Mouse (Mus musculus) C2C12 (cell line): ENCODE results near the gene Lrrc2.

Experiments used
- CEBPB ChIP-seq: IDR thresholded peaks from one replicate; pipeline ENCODE4 v1.6.1; 2011; ENCODE audit warnings: low read depth, mild to moderate bottlenecking, control low read depth, moderate library complexity
- CTCF ChIP-seq: IDR thresholded peaks from one replicate; pipeline ENCODE4 v1.5.1; 2011; ENCODE audit not compliant: control insufficient read depth, insufficient read depth, insufficient read length
- FOSL1 ChIP-seq: IDR thresholded peaks from one replicate; pipeline ENCODE4 v1.8.0; 2011; ENCODE audit warnings: mild to moderate bottlenecking, low read length; ENCODE audit not compliant: poor library complexity, insufficient read depth, severe bottlenecking
- MAX ChIP-seq: IDR thresholded peaks from one replicate; pipeline ENCODE4 v1.6.1; 2011; ENCODE audit warnings: mild to moderate bottlenecking, control low read depth
- MYOD1 ChIP-seq: IDR thresholded peaks from one replicate; pipeline ENCODE4 v1.6.1; 2011; ENCODE audit warnings: low read depth; ENCODE audit not compliant: control insufficient read depth, insufficient read length
- MYOG ChIP-seq: IDR thresholded peaks from one replicate; pipeline ENCODE4 v1.6.1; 2011; ENCODE audit not compliant: control insufficient read depth, insufficient read length; ENCODE audit errors: extremely low read depth
- USF1 ChIP-seq: IDR thresholded peaks from one replicate; pipeline ENCODE4 v1.6.1; 2011; ENCODE audit warnings: low read depth, mild to moderate bottlenecking, control low read depth, moderate library complexity

GRCm38 (mm10) chr9:110920665-110921419 lies 30.5 kb upstream of the Lrrc2 start:
- TF ChIP-seq CTCF (no peak), MAX (no peak), MYOD1 (no peak), USF1 (no peak), CEBPB (no peak), MYOG (no peak), FOSL1 (no peak)
